Mouse (Mus musculus) small intestine, adult 2 months (tissue): ENCODE measurements around the gene Rnf5.

Experiments used
- CTCF ChIP-seq: fragments of 200-500 bp; IDR thresholded peaks from 2 replicates; pipeline ENCODE4 v1.5.1; 2012; ENCODE audit warnings: low read depth, mild to moderate bottlenecking, control low read depth, inconsistent platforms, low read length, moderate library complexity, mixed read lengths; ENCODE audit not compliant: insufficient replicate concordance, insufficient read length; ENCODE audit errors: extremely low read depth
- POLR2A ChIP-seq: fragments of 200-500 bp; IDR thresholded peaks from 2 replicates; pipeline ENCODE4 v1.6.1; 2012; ENCODE audit warnings: low read depth, mild to moderate bottlenecking, control low read depth, inconsistent platforms, low read length, moderate library complexity

DNA sequence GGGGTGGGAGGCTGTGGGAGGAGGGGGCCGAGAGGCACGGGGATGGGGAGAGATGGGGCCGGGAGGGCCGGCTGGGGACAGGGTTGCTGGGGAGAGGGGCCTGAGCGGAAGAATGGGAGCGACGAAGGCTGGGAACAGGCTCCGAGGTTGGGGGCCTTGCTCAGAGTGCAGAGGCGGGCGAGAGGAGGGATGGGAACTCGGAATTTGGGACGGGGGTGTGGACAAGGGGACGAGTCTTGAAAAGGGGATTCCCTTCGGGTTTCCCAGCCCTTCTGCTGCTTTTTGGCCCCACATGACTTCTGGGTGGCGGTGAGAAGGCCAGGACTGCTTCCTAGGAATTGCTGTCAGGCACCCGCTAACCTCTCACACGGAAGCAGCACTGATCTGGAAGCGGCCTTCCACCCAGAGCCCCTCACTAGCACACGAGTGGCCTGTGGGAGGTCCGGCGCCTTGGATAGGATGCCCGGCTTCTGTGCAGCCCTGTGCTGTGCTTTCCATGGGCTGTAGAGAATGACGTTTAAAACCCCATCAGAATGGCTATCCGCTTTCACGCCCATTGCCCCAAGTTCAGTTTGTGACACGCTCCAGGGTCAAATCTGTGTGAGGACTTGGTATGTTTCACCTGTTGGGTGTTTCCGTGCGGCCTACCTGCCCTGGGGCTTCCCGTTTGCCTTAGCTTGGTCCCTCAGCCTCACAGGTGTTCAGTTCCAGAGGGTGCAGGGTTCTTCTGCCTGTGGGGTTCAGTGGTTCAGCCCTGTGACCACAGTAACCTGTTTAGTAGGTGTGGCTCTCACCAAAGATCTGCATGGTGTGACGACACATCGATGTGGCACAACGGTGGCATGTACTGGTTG is 2.9 kb upstream of the Rnf5 start:
- TF ChIP-seq POLR2A (no peak; the same call in 1 of the 2 replicates), CTCF (no peak)
